Mouse (Mus musculus) stomach, postnatal 0 days (tissue): Measurements from ENCODE around the gene Gbp3. TPM values are rescaled to one million over a fixed set of nuclear protein-coding genes. Genes with fewer than 3 reads are reported as not detected.

Experiments
- ATAC-seq: fragments of 200-750 bp; cut with Nextera tagmentation; 2 replicates; pipeline ENCODE4 v1.8.0; 2017; ENCODE audit not compliant: low FRiP score, low TSS enrichment
- DNase-seq: peaks from one replicate; pipeline ENCODE4 v3.0.0-alpha.2; 2016; ENCODE audit warnings: low spot score
- H3K27ac ChIP-seq: fragments of 300-500 bp; sonication (generic); replicated peaks from 2 replicates; pipeline ENCODE4 v1.5.1; 2014; ENCODE audit warnings: mild to moderate bottlenecking, control low read depth
- H3K27me3 ChIP-seq: fragments of 300-500 bp; sonication (generic); 2 replicates; pipeline ENCODE4 v1.6.1; 2014; ENCODE audit warnings: low read length; ENCODE audit not compliant: control insufficient read depth, insufficient read depth
- H3K36me3 ChIP-seq: fragments of 300-500 bp; sonication (generic); 2 replicates; pipeline ENCODE4 v1.6.1; 2014; ENCODE audit warnings: low read length, mixed read lengths; ENCODE audit not compliant: control insufficient read depth, insufficient read depth
- H3K4me1 ChIP-seq: fragments of 300-500 bp; sonication (generic); replicated peaks from 2 replicates; pipeline ENCODE4 v1.6.1; 2014; ENCODE audit warnings: antibody characterized with exemption; ENCODE audit not compliant: control insufficient read depth, insufficient read depth
- H3K4me2 ChIP-seq: fragments of 300-500 bp; sonication (generic); replicated peaks from 2 replicates; pipeline ENCODE4 v1.6.1; 2014; ENCODE audit warnings: low read depth, mild to moderate bottlenecking, control low read depth, moderate library complexity
- H3K4me3 ChIP-seq: fragments of 300-500 bp; sonication (generic); 2 replicates; pipeline ENCODE4 v1.5.1; 2014; ENCODE audit warnings: low read depth, low read length, control low read depth
- H3K9ac ChIP-seq: fragments of 300-500 bp; sonication (generic); 2 replicates; pipeline ENCODE4 v1.6.1; 2014; ENCODE audit warnings: mild to moderate bottlenecking, low read length, control low read depth, mixed read lengths
- H3K9me3 ChIP-seq: fragments of 300-500 bp; sonication (generic); 2 replicates; pipeline ENCODE4 v1.6.1; 2016; ENCODE audit warnings: low read length; ENCODE audit not compliant: control insufficient read depth
- CTCF ChIP-seq: IDR thresholded peaks from 2 replicates; pipeline ENCODE4 v1.5.1; 2016; ENCODE audit warnings: antibody characterized with exemption, low read depth, mild to moderate bottlenecking, moderate library complexity
- EP300 ChIP-seq: optimal IDR thresholded peaks from 2 replicates; pipeline ENCODE3; 2016; ENCODE audit warnings: antibody characterized with exemption
- WGBS: fragments of 180-500 bp; shearing (Covaris S2); extraction: QIAGEN DNeasy Blood & Tissue Kit; methylation state at CpG from one replicate; pipeline ENCODE4 v1.1.7; 2014; 5-methylcytosine and 5-hydroxymethylcytosine counted together
- polyA plus RNA-seq: library from polyadenylated mRNA; unstranded; fragments of >200 nt; fragmentation: Nextera tagmentation; extraction: Ambion mirVana; gene quantifications from 2 replicates; pipeline ENCODE4 v1.2.1, GENCODE M21; 2015

Gene Gbp3
- polyA plus RNA-seq, 1 experiment from 2014 or later = 2.9 TPM

DNA sequence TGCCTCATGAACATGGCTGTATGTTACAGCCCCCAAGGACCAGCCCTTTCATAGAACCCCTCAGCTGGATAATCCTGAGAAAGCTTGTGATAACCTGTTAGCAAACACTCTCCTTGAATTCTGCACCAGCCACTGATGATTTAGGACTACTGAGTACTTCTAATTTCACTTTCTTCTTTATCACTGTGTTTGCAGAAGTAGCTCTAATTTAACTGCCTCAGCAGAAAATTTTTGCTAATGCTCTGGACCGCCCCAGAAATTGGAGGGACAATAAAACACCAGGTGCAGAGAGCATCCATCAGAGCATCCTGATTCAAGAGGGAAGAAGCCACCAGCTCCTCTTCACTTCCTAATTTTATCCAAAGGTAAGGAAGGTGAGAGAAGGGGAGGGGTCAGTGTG lies 34.7 kb downstream of the Gbp3 start, which contains the start of gene Gbp2b:
Gene Gbp2b, plus strand, starts transcription at position 301 of the 400 bp plus-strand sequence.
- no peak within 1 kb of the TSS for H3K4me3 ChIP-seq
- H3K4me1 ChIP-seq = no peaks in the 10 kb centered on the region
- H3K9me3 ChIP-seq = no peaks in the 10 kb centered on the region
- H3K27me3 ChIP-seq = no peaks in the 10 kb centered on the region
- TF ChIP-seq EP300 (no peak), CTCF (no peak)
- no peak for DNase-seq
- H3K9ac ChIP-seq = no peak within 1 kb of the TSS
- H3K36me3 ChIP-seq = no peaks in the 10 kb centered on the region
- ATAC-seq = no peak
- WGBS = 57% methylated on average over 1 of the region's 1 CpGs
- H3K4me2 ChIP-seq = no peak within 1 kb of the TSS
- H3K27ac ChIP-seq = no peak within 1 kb of the TSS

DNA sequence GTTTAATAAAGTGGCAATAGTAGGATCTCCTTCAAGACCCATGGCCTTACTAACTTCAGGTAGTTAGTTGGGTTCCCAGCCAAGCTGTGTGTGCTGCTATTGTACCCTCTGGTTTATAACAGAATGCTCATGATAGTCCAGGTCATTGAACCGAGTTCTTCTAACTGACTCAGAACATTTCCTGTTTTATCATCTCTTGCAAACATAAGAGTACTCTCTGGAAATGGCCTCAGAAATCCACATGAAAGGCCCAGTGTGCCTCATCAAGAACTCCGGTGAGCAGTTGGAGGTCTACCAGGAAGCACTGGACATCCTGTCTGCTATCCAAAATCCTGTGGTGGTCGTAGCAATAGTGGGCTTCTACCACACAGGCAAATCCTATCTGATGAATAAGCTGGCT lies 38.1 kb downstream of the Gbp3 start:
- no peaks in the 10 kb centered on the region for H3K36me3 ChIP-seq
- no peaks in the 10 kb centered on the region for H3K27me3 ChIP-seq
- DNase-seq (no peak), ATAC-seq (no peak)
- no peaks in the 10 kb centered on the region for H3K9me3 ChIP-seq
- H3K27ac ChIP-seq = no peak overlapping the region
- no peak overlapping the region for H3K9ac ChIP-seq
- 79% methylated on average over 3 of the region's 3 CpGs for WGBS
- H3K4me3 ChIP-seq = no peak overlapping the region
- TF ChIP-seq CTCF (no peak), EP300 (no peak)
- H3K4me1 ChIP-seq = no peaks in the 10 kb centered on the region
- H3K4me2 ChIP-seq = no peak overlapping the region

GRCm38 (mm10) chr3:142601675-142602074 lies 41.8 kb downstream of the Gbp3 start:
- H3K4me2 ChIP-seq = no peak overlapping the region
- H3K4me1 ChIP-seq = no peaks in the 10 kb centered on the region
- no peak overlapping the region for H3K9ac ChIP-seq
- no peak overlapping the region for H3K27ac ChIP-seq
- no peak overlapping the region for H3K4me3 ChIP-seq
- no peaks in the 10 kb centered on the region for H3K36me3 ChIP-seq
- no peaks in the 10 kb centered on the region for H3K27me3 ChIP-seq
- ATAC-seq (no peak), DNase-seq (no peak)
- TF ChIP-seq CTCF (no peak), EP300 (no peak)
- H3K9me3 ChIP-seq = no peaks in the 10 kb centered on the region

DNA sequence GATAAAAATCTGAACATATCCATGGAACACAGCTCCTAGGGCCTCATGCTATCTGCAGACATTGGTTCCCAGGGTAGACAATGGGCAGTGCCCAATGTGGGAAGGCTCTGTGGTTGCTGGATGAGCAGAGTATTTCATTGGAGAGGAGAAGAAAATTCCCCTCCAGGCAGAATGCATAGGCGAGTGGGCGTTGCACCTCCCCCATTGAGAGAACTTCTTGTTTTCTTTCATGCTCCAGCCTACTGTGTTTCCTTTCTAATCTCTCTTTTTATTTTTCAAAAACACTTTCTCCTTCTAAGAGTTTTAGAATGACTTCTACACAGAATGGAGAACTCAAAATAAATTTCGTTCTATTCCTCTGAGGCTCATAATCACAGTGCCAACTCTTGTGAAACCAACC lies 58.8 kb downstream of the Gbp3 start:
- no peak overlapping the region for H3K4me2 ChIP-seq
- no peak overlapping the region for H3K4me3 ChIP-seq
- no peak for ATAC-seq
- no peak overlapping the region for H3K27ac ChIP-seq
- no peaks in the 10 kb centered on the region for H3K36me3 ChIP-seq
- H3K9ac ChIP-seq = no peak overlapping the region
- WGBS = 77% methylated on average over 3 of the region's 3 CpGs
- no peaks in the 10 kb centered on the region for H3K27me3 ChIP-seq
- TF ChIP-seq EP300 = no peak
- TF ChIP-seq CTCF = no peak
- DNase-seq = no peak
- H3K4me1 ChIP-seq = no peaks in the 10 kb centered on the region
- H3K9me3 ChIP-seq = no peaks in the 10 kb centered on the region

DNA sequence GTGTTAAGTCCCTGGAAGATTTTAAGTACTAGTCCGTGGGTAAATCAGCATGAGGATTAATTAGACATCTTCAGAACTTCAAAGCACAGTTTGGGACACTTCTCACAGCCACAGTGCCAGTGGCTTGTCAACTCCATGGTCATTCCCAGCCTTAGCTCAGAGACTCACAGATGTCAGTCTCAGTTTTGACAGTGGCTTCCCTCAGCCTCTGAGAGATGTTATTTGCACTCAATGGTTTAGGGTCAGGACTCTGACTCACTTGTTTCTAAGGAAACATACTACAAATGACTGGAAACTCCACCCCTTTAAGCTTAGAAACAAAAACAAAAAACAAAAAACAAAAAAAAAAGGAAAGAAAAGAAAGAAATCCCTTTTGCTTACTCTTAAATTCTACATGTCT lies 59.8 kb downstream of the Gbp3 start:
- no peaks in the 10 kb centered on the region for H3K9me3 ChIP-seq
- no peaks in the 10 kb centered on the region for H3K36me3 ChIP-seq
- H3K4me1 ChIP-seq = no peaks in the 10 kb centered on the region
- no peaks in the 10 kb centered on the region for H3K27me3 ChIP-seq
- ATAC-seq = no peak
- no peak overlapping the region for H3K4me3 ChIP-seq
- no peak for DNase-seq
- whole genome bisulfite sequencing = 39% methylated on average over 1 of the region's 1 CpGs
- H3K9ac ChIP-seq = no peak overlapping the region
- H3K4me2 ChIP-seq = no peak overlapping the region
- H3K27ac ChIP-seq = no peak overlapping the region
- TF ChIP-seq EP300 (no peak), CTCF (no peak)

- peak within 1 kb of the TSS; percentile 66 for H3K27ac ChIP-seq
- peak; percentile 61; the same call in 1 of the 2 replicates for ATAC-seq
Measured at GRCm38 (mm10) chr3:142620111-142620955, 60.5 kb downstream of the Gbp3 start, which contains the start of gene Gbp2. Gene Gbp2 (plus strand): TSS chr3:142620602.

More at GRCm38 (mm10) chr3:142620111-142620955, 60.5 kb downstream of the Gbp3 start, which contains the start of gene Gbp2:
- Histone ChIP-seq H3K36me3 (no peaks in the 10 kb centered on the region), H3K9me3 (no peaks in the 10 kb centered on the region), H3K4me3 (peak within 1 kb of the TSS; percentile 41), H3K27me3 (no peaks in the 10 kb centered on the region), H3K9ac (peak within 1 kb of the TSS; percentile 45; the same call in 1 of the 2 replicates), H3K4me2 (peak within 1 kb of the TSS; percentile 65), H3K4me1 (no peaks in the 10 kb centered on the region)
- TF ChIP-seq EP300 (no peak), CTCF (no peak)
- WGBS = 17% methylated on average over 4 of the region's 4 CpGs
- peak; percentile 14 for DNase-seq
